Mouse (Mus musculus) adrenal gland, adult 18-20 months (tissue): ENCODE data around the gene Prph. TPM values are rescaled to one million over a fixed set of nuclear protein-coding genes. Genes with fewer than 3 reads are reported as not detected.

ENCODE experiments used
- DNase-seq, 2 experiments: peaks; one replicate each; pipeline ENCODE4 v3.0.0; 2021 to 2022; ENCODE audit warnings: low spot score in 2 of 2
- long read RNA-seq, 2 experiments: library from polyadenylated mRNA; stranded (forward); transcript quantifications; one replicate each; pipeline ENCODE4 v2.0.0; 2021
- total RNA-seq, 2 experiments: library from RNA; stranded (reverse); gene quantifications; 1 replicate in 1 of 2; 2 replicates in 1 of 2; pipeline ENCODE4 v1.2.3; 2021

The Prph gene
- total RNA-seq = under 1 TPM; 0.51 to 0.56 TPM
- long read RNA-seq, experiment 1 = 0 reads
- long read RNA-seq, experiment 2 = 0 reads

GRCm38 (mm10) chr15:99055040-99055439, at the start of gene Prph:
Gene Prph (plus strand): TSS chr15:99055174.
- DNase-seq = no peak

DNA sequence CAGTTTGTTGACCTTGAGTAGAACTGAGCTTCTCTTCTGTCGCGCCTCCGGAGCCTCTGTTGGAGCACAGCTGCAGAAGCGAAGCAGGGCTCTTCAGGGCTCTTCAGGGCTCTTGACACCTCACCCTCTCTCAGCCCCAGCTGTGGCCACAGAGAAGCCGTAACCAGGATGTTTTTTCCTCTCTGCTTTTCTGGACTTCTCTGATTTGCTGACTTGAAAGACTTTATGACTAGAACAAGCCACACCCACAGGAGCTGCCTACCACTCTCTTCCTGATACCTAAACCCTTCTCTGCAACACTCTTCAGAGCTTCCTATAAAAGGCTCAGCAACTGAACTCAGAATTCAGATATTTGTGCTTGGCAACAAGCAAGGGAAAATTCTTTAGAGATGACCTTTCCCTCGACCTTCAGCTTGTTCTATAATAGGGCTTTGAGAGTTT, 46.2 kb upstream of the Prph start:
- no peak for DNase-seq

- no peak for DNase-seq
These were observed 44.1 kb upstream of the Prph start for GRCm38 (mm10) chr15:99010896-99011295.

- DNase-seq = no peak
These were observed 43.0 kb upstream of the Prph start for GRCm38 (mm10) chr15:99011946-99012345.

DNA sequence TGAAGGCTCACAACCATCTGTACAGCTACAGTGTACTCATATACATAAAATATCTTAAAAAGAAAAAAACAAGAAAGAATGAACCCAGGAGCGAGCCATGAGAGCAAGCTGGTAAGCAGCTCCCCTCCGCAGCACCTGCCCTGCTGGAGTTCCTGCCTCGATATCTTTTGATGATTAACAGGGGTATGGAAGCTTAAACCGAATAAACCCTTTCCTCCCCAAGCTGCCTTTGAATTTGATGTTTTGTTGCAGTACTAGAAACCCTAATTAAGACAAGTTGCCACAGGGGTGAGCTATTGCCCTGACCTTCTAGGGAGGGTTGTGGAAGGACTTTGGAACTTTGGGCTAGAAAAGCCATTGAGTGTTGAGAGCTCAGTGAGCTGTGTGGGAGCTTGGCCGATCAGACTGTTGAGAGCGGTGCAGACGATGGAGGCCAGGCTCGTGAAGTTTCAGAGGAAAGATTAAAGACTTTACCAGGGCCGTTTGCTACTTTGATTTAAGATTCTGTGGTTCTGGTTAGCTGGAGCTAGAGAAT, 40.4 kb upstream of the Prph start:
- no peak for DNase-seq

DNA sequence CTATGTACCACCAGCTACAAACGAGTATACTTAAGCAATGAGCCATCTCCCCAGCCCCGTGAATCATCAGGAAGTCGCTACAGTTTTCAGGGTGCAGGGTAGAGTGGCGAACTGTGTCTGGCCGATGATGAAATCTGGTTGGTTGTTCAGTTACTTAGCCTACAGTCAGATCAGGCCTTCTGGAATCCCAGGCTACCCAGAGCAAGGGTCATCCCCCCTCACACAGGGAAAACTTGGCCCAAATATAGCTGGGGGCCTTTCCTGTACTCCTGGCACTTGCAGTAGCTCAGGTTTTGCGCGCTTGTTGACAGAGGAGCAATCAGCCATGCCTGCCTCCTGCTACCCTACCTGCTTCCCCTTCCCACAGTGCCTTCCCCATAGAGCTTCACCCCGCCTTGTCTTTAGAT, 37.6 kb upstream of the Prph start:
- DNase-seq = no peak

DNA sequence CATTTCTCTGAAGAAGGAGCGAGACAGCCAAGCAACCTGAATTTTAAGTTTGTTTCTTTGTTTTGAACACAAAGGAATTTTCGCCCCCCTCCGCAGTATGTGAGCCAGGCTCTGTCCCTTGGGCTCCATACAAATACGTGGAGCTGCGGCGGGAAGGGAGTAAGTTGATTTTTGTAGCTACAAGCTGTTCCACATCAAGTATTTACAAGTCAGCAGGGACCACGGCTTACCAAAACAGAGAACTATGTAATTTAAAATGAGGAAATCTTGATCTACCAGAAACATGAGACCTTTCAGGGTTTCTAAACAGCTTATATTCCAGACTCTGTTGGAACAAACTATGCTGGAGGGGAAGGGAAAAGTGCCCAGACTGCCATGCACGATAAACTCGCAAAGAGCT, 37.0 kb upstream of the Prph start:
- no peak for DNase-seq

DNA sequence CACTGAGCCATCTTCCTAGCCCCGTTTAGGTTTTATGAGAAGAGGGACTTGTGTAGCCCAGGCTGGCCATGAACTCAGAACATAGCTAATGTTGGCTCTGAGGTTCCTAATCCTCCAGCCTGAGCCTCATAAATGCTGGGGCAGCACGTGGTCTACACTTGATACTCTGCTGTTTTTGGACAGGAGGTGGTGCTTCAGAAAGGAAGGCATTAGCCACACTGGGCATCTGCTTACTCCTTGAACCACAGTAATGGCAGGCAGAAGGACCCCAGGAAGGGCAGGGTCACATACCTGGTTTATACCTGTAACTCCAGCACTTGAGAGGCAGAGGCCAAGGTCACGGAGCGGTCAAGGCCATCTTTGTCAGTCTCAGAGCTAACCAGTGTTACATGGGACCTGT, 36.3 kb upstream of the Prph start:
- DNase-seq = no peak

GRCm38 (mm10) chr15:99019436-99019835, 35.5 kb upstream of the Prph start:
- no peak for DNase-seq

DNA sequence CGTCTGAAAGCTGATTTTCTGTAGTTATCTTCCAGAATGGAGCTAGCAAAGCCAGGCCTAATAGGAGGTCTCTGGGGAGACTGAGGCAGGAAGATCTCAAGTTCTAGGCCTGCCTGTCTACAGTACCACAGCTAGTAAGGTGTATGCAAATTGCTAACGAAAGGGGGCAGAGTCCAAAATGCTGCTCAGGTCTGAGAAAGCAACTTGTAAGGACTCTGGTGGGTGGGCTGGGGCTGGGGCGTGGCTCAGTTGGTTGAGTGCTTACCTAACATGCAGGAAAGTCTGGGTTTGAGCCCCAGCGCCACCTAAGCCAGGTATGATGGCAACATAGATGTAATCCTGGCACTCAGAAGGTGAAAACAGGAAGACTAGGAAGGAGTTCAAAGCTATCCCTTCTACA, 34.8 kb upstream of the Prph start:
- no peak for DNase-seq

GRCm38 (mm10) chr15:99021255-99021654, 33.7 kb upstream of the Prph start:
- no peak for DNase-seq

GRCm38 (mm10) chr15:99024668-99025314, 30.2 kb upstream of the Prph start:
- DNase-seq = peak; percentile 81 to 85

- DNase-seq = no peak
These were observed 29.6 kb upstream of the Prph start for GRCm38 (mm10) chr15:99025414-99025813.

- DNase-seq = no peak
These were observed 28.7 kb upstream of the Prph start for GRCm38 (mm10) chr15:99026259-99026658.

- no peak for DNase-seq
These were observed 27.9 kb upstream of the Prph start for GRCm38 (mm10) chr15:99027116-99027515.

GRCm38 (mm10) chr15:99028874-99029458, 26.0 kb upstream of the Prph start:
- no peak for DNase-seq

- peak; percentile 92 to 95 for DNase-seq
These were observed 25.1 kb upstream of the Prph start, which contains the start of gene Tuba1c for GRCm38 (mm10) chr15:99029619-99030584. Gene Tuba1c (plus strand): TSS chr15:99029891.

- DNase-seq = peak; percentile 62 to 73
These were observed 24.2 kb upstream of the Prph start for GRCm38 (mm10) chr15:99030585-99031387.

DNA sequence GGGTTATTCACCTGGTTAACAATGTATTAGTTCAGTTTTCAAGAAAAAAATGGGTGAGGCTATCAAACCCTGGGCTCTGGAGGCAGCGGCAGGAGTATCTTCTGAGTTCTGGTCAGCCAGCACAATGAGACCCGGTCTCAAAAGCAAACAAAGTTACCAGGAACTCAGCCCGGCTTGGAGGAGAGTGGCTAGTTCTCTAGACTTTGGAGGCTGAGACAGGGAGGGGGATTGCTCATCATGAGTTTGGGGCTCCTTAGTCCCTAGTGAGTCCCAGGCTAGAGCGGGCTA, 23.6 kb upstream of the Prph start:
- DNase-seq = no peak

DNA sequence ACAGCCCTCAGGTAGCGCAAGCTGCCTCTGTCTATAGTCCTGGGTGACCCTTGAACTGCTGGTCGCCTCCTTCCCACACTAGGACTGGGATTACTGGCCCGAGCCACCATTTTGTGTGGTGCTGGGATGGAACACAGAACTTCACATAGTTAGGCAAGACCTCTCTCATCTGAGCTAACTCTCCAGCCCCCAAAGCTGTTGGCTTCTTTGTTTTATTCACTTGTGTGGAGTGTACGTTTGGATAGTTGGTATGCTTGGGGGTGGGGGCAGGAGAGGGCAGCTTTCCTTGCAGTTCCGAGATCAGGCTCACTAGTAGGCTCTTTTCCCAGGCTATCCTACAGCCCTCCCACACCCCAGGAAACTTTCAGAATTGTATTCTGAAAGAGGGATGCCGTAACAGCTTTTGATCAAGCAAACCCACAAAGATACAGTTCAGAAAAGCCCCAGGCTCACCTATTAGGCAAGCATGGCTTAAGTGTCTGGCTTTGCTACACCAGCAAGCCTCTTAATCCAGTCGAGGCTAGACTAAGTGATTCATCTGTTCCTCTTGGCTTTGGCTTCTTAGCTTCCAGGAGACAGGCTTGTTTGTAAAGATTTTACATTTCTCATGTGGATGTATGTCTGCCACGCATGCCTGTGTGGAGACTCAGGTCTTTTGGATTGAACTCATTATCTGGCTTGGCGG, 22.8 kb upstream of the Prph start:
- no peak for DNase-seq
